Mouse (Mus musculus) CH12.LX (cell line): ENCODE data around the gene Ccdc162. TPM values are rescaled to one million over a fixed set of nuclear protein-coding genes. Genes with fewer than 3 reads are reported as not detected.

Source experiments
- DNase-seq: peaks from one replicate; pipeline ENCODE4 v3.0.0-alpha.2; 2013; ENCODE audit errors: extremely low read depth
- H3K27ac ChIP-seq: 2 replicates; pipeline ENCODE4 v1.5.1; 2012; ENCODE audit warnings: low read depth, mild to moderate bottlenecking, control low read depth, moderate library complexity; ENCODE audit not compliant: insufficient read depth
- H3K27me3 ChIP-seq: replicated peaks from 2 replicates; pipeline ENCODE3; 2012; ENCODE audit warnings: inconsistent platforms
- H3K36me3 ChIP-seq, 2 experiments: replicated peaks in 1 of 2; 2 replicates each; pipeline versions ENCODE3 to v1.6.1; 2012; ENCODE audit warnings: inconsistent platforms in 1 of 2, low read length in 1 of 2, mild to moderate bottlenecking in 1 of 2, mixed read lengths in 1 of 2, moderate library complexity in 1 of 2; ENCODE audit not compliant: control insufficient read depth in 1 of 2, insufficient read depth in 1 of 2
- H3K4me1 ChIP-seq, 2 experiments: 2 replicates each; pipeline ENCODE4 v1.6.1; 2012; ENCODE audit warnings: inconsistent platforms in 1 of 2, moderate library complexity in 1 of 2; ENCODE audit not compliant: insufficient read depth in 2 of 2, control insufficient read depth in 1 of 2
- H3K4me2 ChIP-seq: 2 replicates; pipeline ENCODE4 v1.6.1; 2012; ENCODE audit warnings: low read depth, mild to moderate bottlenecking, control low read depth; ENCODE audit not compliant: poor library complexity, insufficient read depth, severe bottlenecking
- H3K4me3 ChIP-seq, 3 experiments: fragments of 150-350 bp in 1 of 3; sonication (generic) in 1 of 3; replicated peaks in 1 of 3; 2 replicates each; pipeline versions ENCODE3 to v1.5.1; 2011 to 2012; ENCODE audit warnings: low read depth in 2 of 3, low read length in 2 of 3, mild to moderate bottlenecking in 2 of 3, moderate library complexity in 2 of 3, control low read depth in 1 of 3, improper control_type of control experiment in 1 of 3, inconsistent platforms in 1 of 3, mixed read lengths in 1 of 3; ENCODE audit not compliant: poor library complexity in 1 of 3
- H3K79me2 ChIP-seq: replicated peaks from 2 replicates; pipeline ENCODE4 v1.6.1; 2012; ENCODE audit warnings: mild to moderate bottlenecking, moderate library complexity; ENCODE audit not compliant: control insufficient read depth, poor library complexity, insufficient read depth, severe bottlenecking; ENCODE audit errors: extremely low read depth
- H3K9ac ChIP-seq: 2 replicates; pipeline ENCODE4 v1.6.1; 2012; ENCODE audit warnings: low read depth, mild to moderate bottlenecking, control low read depth, moderate library complexity; ENCODE audit not compliant: insufficient read depth
- H3K9me3 ChIP-seq: replicated peaks from 2 replicates; pipeline ENCODE3; 2012; ENCODE audit warnings: low read length, inconsistent platforms, mixed read lengths
- BHLHE40 ChIP-seq: IDR thresholded peaks from 2 replicates; pipeline ENCODE4 v1.6.1; 2011; ENCODE audit warnings: mild to moderate bottlenecking, low read depth, low read length, improper control_type of control experiment
- CHD1 ChIP-seq: IDR thresholded peaks from 2 replicates; pipeline ENCODE4 v1.6.1; 2012; ENCODE audit warnings: low read depth, low read length, improper control_type of control experiment, inconsistent platforms
- CHD2 ChIP-seq: IDR thresholded peaks from 2 replicates; pipeline ENCODE4 v1.6.1; 2011; ENCODE audit warnings: low read length, improper control_type of control experiment
- E2F4 ChIP-seq: IDR thresholded peaks from 2 replicates; pipeline ENCODE4 v1.6.1; 2011; ENCODE audit warnings: low read depth, low read length, improper control_type of control experiment; ENCODE audit not compliant: insufficient replicate concordance
- ELF1 ChIP-seq: IDR thresholded peaks from 2 replicates; pipeline ENCODE4 v1.6.1; 2014; ENCODE audit warnings: low read depth, mild to moderate bottlenecking, inconsistent platforms, low read length, improper control_type of control experiment
- EP300 ChIP-seq: IDR thresholded peaks from 2 replicates; pipeline ENCODE4 v1.6.1; 2011; ENCODE audit warnings: low read length, improper control_type of control experiment
- ETS1 ChIP-seq: conservative IDR thresholded peaks from 2 replicates; pipeline ENCODE4 v1.6.1; 2012; ENCODE audit warnings: low read depth, mild to moderate bottlenecking, inconsistent platforms, low read length, improper control_type of control experiment, moderate library complexity
- GABPA ChIP-seq: IDR thresholded peaks from 2 replicates; pipeline ENCODE4 v1.6.1; 2012; ENCODE audit warnings: low read depth, low read length, improper control_type of control experiment, inconsistent platforms; ENCODE audit not compliant: insufficient replicate concordance
- HCFC1 ChIP-seq: IDR thresholded peaks from 2 replicates; pipeline ENCODE4 v1.6.1; 2012; ENCODE audit warnings: low read depth, mild to moderate bottlenecking, inconsistent platforms, low read length, improper control_type of control experiment
- IRF4 ChIP-seq: IDR thresholded peaks from 2 replicates; pipeline ENCODE4 v1.6.1; 2014; ENCODE audit warnings: low read depth, mild to moderate bottlenecking, inconsistent platforms, low read length, improper control_type of control experiment
- JUN ChIP-seq: IDR thresholded peaks from 2 replicates; pipeline ENCODE4 v1.6.1; 2011; ENCODE audit warnings: low read depth, mild to moderate bottlenecking, low read length, improper control_type of control experiment, moderate library complexity; ENCODE audit not compliant: insufficient read depth
- JUND ChIP-seq: conservative IDR thresholded peaks from 2 replicates; pipeline ENCODE4 v1.6.1; 2011; ENCODE audit warnings: low read depth, low read length, improper control_type of control experiment
- KAT2A ChIP-seq: IDR thresholded peaks from 2 replicates; pipeline ENCODE4 v1.6.1; 2012; ENCODE audit warnings: low read length, improper control_type of control experiment, inconsistent platforms; ENCODE audit not compliant: insufficient replicate concordance
- MAFK ChIP-seq: IDR thresholded peaks from 2 replicates; pipeline ENCODE4 v1.6.1; 2011; ENCODE audit warnings: low read length, improper control_type of control experiment; ENCODE audit not compliant: insufficient replicate concordance
- MAX ChIP-seq: IDR thresholded peaks from 2 replicates; pipeline ENCODE4 v1.6.1; 2011; ENCODE audit warnings: low read length, improper control_type of control experiment
- MAZ ChIP-seq: IDR thresholded peaks from 2 replicates; pipeline ENCODE4 v1.6.1; 2012; ENCODE audit warnings: low read depth, mild to moderate bottlenecking, inconsistent platforms, low read length, improper control_type of control experiment, moderate library complexity
- MXI1 ChIP-seq: IDR thresholded peaks from 2 replicates; pipeline ENCODE4 v1.6.1; 2011; ENCODE audit warnings: mild to moderate bottlenecking, low read depth, low read length, improper control_type of control experiment
- MYC ChIP-seq: IDR thresholded peaks from 2 replicates; pipeline ENCODE4 v1.6.1; 2011; ENCODE audit warnings: low read depth, mild to moderate bottlenecking, improper control_type of control experiment, low read length
- NELFE ChIP-seq: IDR thresholded peaks from 2 replicates; pipeline ENCODE4 v1.6.1; 2011; ENCODE audit warnings: low read depth, low read length, improper control_type of control experiment
- NRF1 ChIP-seq: IDR thresholded peaks from 2 replicates; pipeline ENCODE4 v1.6.1; 2014; ENCODE audit warnings: low read depth, mild to moderate bottlenecking, inconsistent platforms, low read length, improper control_type of control experiment, moderate library complexity
- PAX5 ChIP-seq: IDR thresholded peaks from 2 replicates; pipeline ENCODE4 v1.6.1; 2012; ENCODE audit warnings: low read length, inconsistent platforms, mixed read lengths
- POLR2AphosphoS2 ChIP-seq: IDR thresholded peaks from 2 replicates; pipeline ENCODE4 v1.6.1; 2011; ENCODE audit warnings: low read depth, low read length, improper control_type of control experiment
- RAD21 ChIP-seq: IDR thresholded peaks from 2 replicates; pipeline ENCODE4 v1.6.1; 2011; ENCODE audit warnings: low read depth, mild to moderate bottlenecking, low read length, improper control_type of control experiment, moderate library complexity
- SIN3A ChIP-seq: IDR thresholded peaks from 2 replicates; pipeline ENCODE4 v1.6.1; 2012; ENCODE audit warnings: low read length, improper control_type of control experiment, inconsistent platforms
- SMC3 ChIP-seq: IDR thresholded peaks from 2 replicates; pipeline ENCODE4 v1.6.1; 2011; ENCODE audit warnings: low read depth, low read length, improper control_type of control experiment
- TBP ChIP-seq: conservative IDR thresholded peaks from 2 replicates; pipeline ENCODE4 v1.6.1; 2011; ENCODE audit warnings: low read depth, low read length, improper control_type of control experiment
- TCF12 ChIP-seq: IDR thresholded peaks from 2 replicates; pipeline ENCODE4 v1.6.1; 2014; ENCODE audit warnings: low read depth, mild to moderate bottlenecking, inconsistent platforms, low read length, improper control_type of control experiment
- UBTF ChIP-seq: IDR thresholded peaks from 2 replicates; pipeline ENCODE4 v1.6.1; 2012; ENCODE audit warnings: low read depth, mild to moderate bottlenecking, inconsistent platforms, low read length, improper control_type of control experiment, moderate library complexity
- USF1 ChIP-seq: IDR thresholded peaks from 2 replicates; pipeline ENCODE4 v1.6.1; 2014; ENCODE audit warnings: low read depth, mild to moderate bottlenecking, inconsistent platforms, low read length, improper control_type of control experiment
- ZC3H11A ChIP-seq: IDR thresholded peaks from 2 replicates; pipeline ENCODE4 v1.6.1; 2012; ENCODE audit warnings: low read depth, mild to moderate bottlenecking, inconsistent platforms, low read length, improper control_type of control experiment
- ZKSCAN1 ChIP-seq: IDR thresholded peaks from 2 replicates; pipeline ENCODE4 v1.6.1; 2012; ENCODE audit warnings: low read depth, inconsistent platforms, low read length, improper control_type of control experiment, borderline replicate concordance
- dilution Hi-C: fragments of 300-500 bp; cut with MboI; formaldehyde crosslinking; loops from 2 replicates; pipeline ENCODE4 v1.14.3; 2020; ENCODE audit warnings: low sequenced_read_pairs; ENCODE audit not compliant: extremely low pct_unique_long_range_greater_than_20kb, extremely low pct_ligation_motif_present
- in situ Hi-C: fragments of 300-500 bp; cut with MboI; formaldehyde crosslinking; loops from 3 replicates; pipeline ENCODE4 v1.14.3; 2019; ENCODE audit warnings: low sequenced_read_pairs, low pct_ligation_motif_present, low pct_unique_long_range_greater_than_20kb, mixed read lengths
- polyA plus RNA-seq: library from polyadenylated mRNA; unstranded; fragments of >175 nt; gene quantifications from 2 replicates; pipeline ENCODE4 v1.2.1, GENCODE M21; 2012; ENCODE audit warnings: low read depth; ENCODE audit not compliant: insufficient read length
- total RNA-seq, 2 experiments: library from RNA; depleted of rRNA; stranded (reverse); fragments of 300-350 nt in 1 of 2; fragments of >200 nt in 1 of 2; gene quantifications; 2 replicates each; pipeline ENCODE4 v1.2.3; 2012 to 2014

The Ccdc162 gene
- total and polyA plus RNA-seq, 3 experiments: 0.64 to 1.3 (median 1.3) TPM

GRCm38 (mm10) chr10:41529972-41530371 is 186.5 kb downstream of the Ccdc162 start:
- peak; percentile 66 for DNase-seq
- Histone ChIP-seq H3K9ac (no peak overlapping the region), H3K4me1 (peaks cover 7 to 77% of the 10 kb centered on the region in 2 experiments), H3K27me3 (no peaks in the 10 kb centered on the region), H3K27ac (no peak overlapping the region), H3K9me3 (no peaks in the 10 kb centered on the region), H3K36me3 (peaks cover 31 to 74% of the 10 kb centered on the region in 2 experiments), H3K4me2 (peak overlapping the region; percentile 44; the same call in 1 of the 2 replicates), H3K79me2 (peaks cover 33% of the 10 kb centered on the region), H3K4me3 (no peak overlapping the region)
- in situ Hi-C loops: no loop called here
- dilution Hi-C loops: no loop called here
- TF ChIP-seq HCFC1 (no peak), PAX5 (no peak), ETS1 (peak; percentile 31), BHLHE40 (peak; percentile 56), USF1 (no peak), NRF1 (no peak), SIN3A (no peak), UBTF (no peak), GABPA (no peak), TBP (no peak), MAX (no peak), ELF1 (no peak), NELFE (no peak), IRF4 (peak; percentile 81), CHD1 (no peak), MXI1 (no peak), E2F4 (no peak), JUN (no peak), MAFK (no peak), KAT2A (no peak), ZC3H11A (no peak), EP300 (peak; percentile 71), POLR2AphosphoS2 (no peak), ZKSCAN1 (no peak), TCF12 (no peak), RAD21 (no peak), JUND (no peak), MAZ (no peak), CHD2 (no peak), MYC (no peak), SMC3 (no peak)
